Mouse (Mus musculus) embryonic facial prominence, embryonic 13.5 days (tissue): ENCODE data around the gene Dstyk. TPM values are rescaled to one million over a fixed set of nuclear protein-coding genes. Genes with fewer than 3 reads are reported as not detected.

Experiments
- ATAC-seq: fragments of 200-750 bp; cut with Nextera tagmentation; 2 replicates; pipeline ENCODE4 v1.8.0; 2017; ENCODE audit warnings: low read depth; ENCODE audit not compliant: insufficient number of reproducible peaks, insufficient read depth, low FRiP score, low TSS enrichment
- H3K27ac ChIP-seq: fragments of 300-500 bp; sonication (generic); 2 replicates; pipeline ENCODE4 v1.5.1; 2015; ENCODE audit warnings: moderate library complexity, mild to moderate bottlenecking, inconsistent platforms
- H3K27me3 ChIP-seq: fragments of 300-500 bp; sonication (generic); 2 replicates; pipeline ENCODE4 v1.6.1; 2015; ENCODE audit warnings: mild to moderate bottlenecking, inconsistent platforms
- H3K36me3 ChIP-seq: fragments of 300-500 bp; sonication (generic); 2 replicates; pipeline ENCODE4 v1.6.1; 2015; ENCODE audit warnings: mild to moderate bottlenecking, inconsistent platforms
- H3K4me1 ChIP-seq: fragments of 300-500 bp; sonication (generic); 2 replicates; pipeline ENCODE4 v1.6.1; 2015; ENCODE audit warnings: inconsistent platforms
- H3K4me2 ChIP-seq: fragments of 300-500 bp; sonication (generic); 2 replicates; pipeline ENCODE4 v1.6.1; 2015; ENCODE audit warnings: moderate library complexity, mild to moderate bottlenecking, inconsistent platforms
- H3K4me3 ChIP-seq: fragments of 300-500 bp; sonication (generic); 2 replicates; pipeline ENCODE4 v1.5.1; 2015; ENCODE audit warnings: mild to moderate bottlenecking, inconsistent platforms
- H3K9ac ChIP-seq: fragments of 300-500 bp; sonication (generic); 2 replicates; pipeline ENCODE4 v1.6.1; 2015; ENCODE audit warnings: mild to moderate bottlenecking, inconsistent platforms
- H3K9me3 ChIP-seq: fragments of 300-500 bp; sonication (generic); 2 replicates; pipeline ENCODE4 v1.6.1; 2016; ENCODE audit warnings: inconsistent platforms
- WGBS: fragments of 180-500 bp; shearing (Covaris S2); methylation state at CpG from one replicate; pipeline ENCODE4 v1.1.7; 2015; ENCODE audit warnings: mixed read lengths; 5-methylcytosine and 5-hydroxymethylcytosine counted together
- polyA plus RNA-seq: library from polyadenylated mRNA; unstranded; fragments of >200 nt; fragmentation: Nextera tagmentation; extraction: Ambion mirVana; gene quantifications from 2 replicates; pipeline ENCODE4 v1.2.1, GENCODE M21; 2015

The Dstyk gene
- polyA plus RNA-seq, 1 experiment from 2014 or later, result 16.1 TPM

DNA sequence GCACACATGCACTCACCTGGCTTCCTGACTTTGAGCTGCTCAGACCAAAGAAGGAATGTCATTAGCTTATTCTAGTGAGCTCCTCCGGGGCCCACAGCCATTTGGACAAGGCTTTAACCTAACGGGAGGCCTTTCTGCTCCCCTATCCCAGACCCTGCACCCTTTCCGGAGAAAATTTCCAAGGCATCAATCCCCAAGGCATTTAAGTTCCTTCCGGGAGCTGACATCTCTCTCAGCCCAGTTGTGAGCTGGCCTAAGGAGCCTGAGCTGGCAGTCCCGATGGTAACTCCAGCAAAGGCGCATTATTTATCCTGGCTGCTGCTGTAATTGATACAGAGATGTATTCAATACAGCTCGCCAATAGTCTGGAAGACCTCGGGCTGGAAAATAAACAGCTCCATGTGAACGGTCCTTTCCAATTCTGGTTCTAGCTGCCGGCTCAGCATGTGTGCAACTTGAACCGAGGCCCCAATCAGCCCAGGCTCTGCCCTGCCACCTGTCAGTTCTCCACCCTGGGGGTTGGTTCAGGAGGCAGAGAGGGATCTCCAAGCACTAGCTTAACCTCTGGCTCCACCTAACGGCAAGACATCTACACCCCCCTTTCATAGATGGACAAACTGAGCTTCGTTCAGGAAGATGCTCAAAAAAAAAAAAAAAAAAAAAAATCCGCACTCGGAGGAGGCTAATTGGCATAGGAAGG is 27.3 kb upstream of the Dstyk start:
- H3K4me3 ChIP-seq, result peak overlapping the region; percentile 80
- peak overlapping the region; percentile 55; the same call in 1 of the 2 replicates for H3K27ac ChIP-seq
- H3K9me3 ChIP-seq, result no peaks in the 10 kb centered on the region
- peak overlapping the region; percentile 89 for H3K4me2 ChIP-seq
- H3K27me3 ChIP-seq, result no peaks in the 10 kb centered on the region
- H3K36me3 ChIP-seq, result no peaks in the 10 kb centered on the region
- H3K9ac ChIP-seq, result peak overlapping the region; percentile 94
- 8% methylated on average over 15 of the region's 15 CpGs for WGBS
- peaks cover 58% of the 10 kb centered on the region for H3K4me1 ChIP-seq
- no peak for ATAC-seq

- no peaks in the 10 kb centered on the region for H3K36me3 ChIP-seq
- ATAC-seq, result no peak
- H3K4me3 ChIP-seq, result peak within 1 kb of the TSS; percentile 80
- peak within 1 kb of the TSS; percentile 88 for H3K27ac ChIP-seq
- no peaks in the 10 kb centered on the region for H3K9me3 ChIP-seq
- peak within 1 kb of the TSS; percentile 94 for H3K9ac ChIP-seq
- H3K27me3 ChIP-seq, result no peaks in the 10 kb centered on the region
- under 1% methylated on average over 42 of the region's 50 CpGs for WGBS
- H3K4me1 ChIP-seq, result peaks cover 49% of the 10 kb centered on the region
- peak within 1 kb of the TSS; percentile 89 for H3K4me2 ChIP-seq
Observed at GRCm38 (mm10) chr1:132390691-132391579, 26.4 kb upstream of the Dstyk start, which contains the start of gene Tmcc2. TSS of gene Tmcc2 (minus strand) at chr1:132391281.

DNA sequence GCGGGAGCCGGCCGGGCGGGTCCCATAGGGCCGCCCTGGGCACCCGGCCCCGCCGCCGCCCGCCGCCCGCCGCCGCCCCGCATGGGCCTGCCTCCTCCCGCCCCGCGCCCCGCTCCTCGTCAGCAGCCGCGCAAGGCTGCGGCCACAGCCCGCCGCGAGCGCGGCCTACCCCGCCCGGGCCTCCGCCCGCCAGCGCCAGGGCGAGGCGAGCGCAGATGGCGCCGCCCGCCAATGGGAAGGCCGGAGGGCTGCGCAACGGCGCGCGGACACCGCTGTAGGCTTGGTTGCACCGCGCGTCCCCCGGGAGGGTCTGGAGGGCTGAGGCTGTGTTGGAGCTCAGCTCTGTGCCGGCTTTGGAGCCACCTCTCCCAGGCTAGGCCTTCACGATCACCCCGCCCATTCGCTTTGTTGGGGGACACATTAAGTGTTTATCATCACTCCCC is 25.8 kb upstream of the Dstyk start:
- peak; percentile 84 for ATAC-seq
- Histone ChIP-seq H3K27me3 (no peaks in the 10 kb centered on the region), H3K36me3 (no peaks in the 10 kb centered on the region), H3K4me2 (peak overlapping the region; percentile 89), H3K4me3 (peak overlapping the region; percentile 80), H3K4me1 (peaks cover 42% of the 10 kb centered on the region), H3K27ac (peak overlapping the region; percentile 88), H3K9ac (peak overlapping the region; percentile 94), H3K9me3 (no peaks in the 10 kb centered on the region)
- WGBS, result under 1% methylated on average over 31 of the region's 54 CpGs

- no peak for ATAC-seq
Observed at GRCm38 (mm10) chr1:132392872-132393271, 24.5 kb upstream of the Dstyk start.

DNA sequence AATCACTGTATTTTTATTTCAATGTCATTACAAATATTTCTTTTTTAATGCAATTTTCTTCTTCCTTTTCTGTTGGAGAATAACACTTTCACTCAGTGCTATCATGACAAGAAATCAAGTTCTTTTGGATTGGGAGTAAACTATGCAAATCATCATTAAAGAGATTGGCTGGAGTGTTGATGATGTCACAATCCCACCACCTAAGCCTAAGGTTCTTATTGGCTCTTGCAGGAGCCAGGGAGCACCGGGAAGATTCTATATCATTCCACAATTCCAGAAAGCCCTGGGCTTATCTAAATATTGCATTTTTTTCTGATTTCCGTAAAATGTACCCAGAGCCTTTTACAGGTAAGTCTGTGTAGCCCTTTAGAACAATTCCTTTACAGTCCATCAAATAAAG is 20.6 kb upstream of the Dstyk start:
- Histone ChIP-seq H3K4me3 (no peak overlapping the region), H3K4me1 (peaks cover 4% of the 10 kb centered on the region), H3K36me3 (no peaks in the 10 kb centered on the region), H3K27me3 (no peaks in the 10 kb centered on the region), H3K4me2 (no peak overlapping the region), H3K9ac (no peak overlapping the region), H3K9me3 (no peaks in the 10 kb centered on the region), H3K27ac (no peak overlapping the region)
- no peak for ATAC-seq
- WGBS, result 65% methylated on average over 2 of the region's 2 CpGs

More at GRCm38 (mm10) chr1:132392872-132393271, 24.5 kb upstream of the Dstyk start:
- Histone ChIP-seq H3K9ac (no peak overlapping the region), H3K4me3 (no peak overlapping the region), H3K4me2 (no peak overlapping the region), H3K4me1 (peaks cover 34% of the 10 kb centered on the region), H3K9me3 (no peaks in the 10 kb centered on the region), H3K27me3 (no peaks in the 10 kb centered on the region), H3K27ac (0 out of 2 replicates have a peak overlapping the region, but pooled peaks have one; percentile 88), H3K36me3 (no peaks in the 10 kb centered on the region)
- WGBS, result 54% methylated on average over 5 of the region's 5 CpGs

- no peak overlapping the region for H3K4me3 ChIP-seq
- H3K9ac ChIP-seq, result no peak overlapping the region
- H3K27me3 ChIP-seq, result no peaks in the 10 kb centered on the region
- no peak overlapping the region for H3K4me2 ChIP-seq
- 57% methylated on average over 1 of the region's 1 CpGs for WGBS
- no peaks in the 10 kb centered on the region for H3K36me3 ChIP-seq
- no peak for ATAC-seq
- H3K27ac ChIP-seq, result no peak overlapping the region
- no peaks in the 10 kb centered on the region for H3K4me1 ChIP-seq
- H3K9me3 ChIP-seq, result no peaks in the 10 kb centered on the region
Observed at GRCm38 (mm10) chr1:132400538-132400937, 16.8 kb upstream of the Dstyk start.

GRCm38 (mm10) chr1:132401843-132402242 is 15.5 kb upstream of the Dstyk start:
- Histone ChIP-seq H3K27me3 (no peaks in the 10 kb centered on the region), H3K4me3 (no peak overlapping the region), H3K9ac (no peak overlapping the region), H3K9me3 (no peaks in the 10 kb centered on the region), H3K36me3 (no peaks in the 10 kb centered on the region), H3K4me2 (no peak overlapping the region), H3K4me1 (no peaks in the 10 kb centered on the region), H3K27ac (no peak overlapping the region)
- no peak for ATAC-seq
- WGBS, result 88% methylated on average over 1 of the region's 1 CpGs

- Histone ChIP-seq H3K9ac (no peak overlapping the region), H3K4me2 (no peak overlapping the region), H3K36me3 (no peaks in the 10 kb centered on the region), H3K27me3 (no peaks in the 10 kb centered on the region), H3K4me1 (no peaks in the 10 kb centered on the region), H3K27ac (no peak overlapping the region), H3K4me3 (no peak overlapping the region), H3K9me3 (0 out of 2 replicates have a peak, but pooled peaks cover 3% of the 10 kb centered on the region)
- WGBS, result 86% methylated on average over 3 of the region's 3 CpGs
- ATAC-seq, result no peak
Observed at GRCm38 (mm10) chr1:132410657-132411056, 6.7 kb upstream of the Dstyk start.

DNA sequence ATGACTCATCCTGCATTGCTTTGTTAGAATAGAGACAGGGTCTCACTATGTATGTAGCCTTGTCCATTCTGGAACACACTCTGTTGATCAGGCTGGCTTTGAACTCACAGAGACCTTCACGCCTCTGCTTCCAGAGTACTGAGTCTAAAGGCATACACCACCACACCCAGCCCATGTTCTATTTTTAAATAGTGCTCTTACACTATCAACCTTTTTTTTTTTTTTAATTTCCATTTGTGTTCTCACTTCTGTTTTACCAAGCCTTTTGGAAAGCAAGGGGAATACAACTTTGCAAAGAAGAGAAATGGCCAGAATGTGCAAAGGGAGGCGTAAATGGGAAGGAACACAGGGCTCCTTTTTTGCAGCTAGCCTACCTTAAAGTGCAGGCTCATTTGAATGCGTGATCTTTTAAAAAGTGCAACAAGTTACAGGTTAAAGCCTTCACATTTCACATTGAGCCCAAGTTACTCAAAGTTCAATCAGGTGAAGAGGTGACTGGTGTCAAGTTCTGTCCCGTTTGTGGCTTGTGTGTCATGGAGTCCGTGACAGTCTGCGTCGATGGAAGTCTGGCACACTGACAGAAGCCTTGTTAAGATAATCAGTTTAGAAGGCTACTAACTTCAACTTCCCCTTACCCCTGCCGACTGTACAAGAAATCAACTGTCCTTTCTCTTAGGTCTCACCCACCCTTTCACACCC is 962 bp upstream of the Dstyk start:
- H3K4me2 ChIP-seq, result peak overlapping the region; percentile 73
- peaks cover 27% of the 10 kb centered on the region for H3K4me1 ChIP-seq
- peak overlapping the region; percentile 81 for H3K4me3 ChIP-seq
- H3K9me3 ChIP-seq, result no peaks in the 10 kb centered on the region
- no peaks in the 10 kb centered on the region for H3K36me3 ChIP-seq
- no peaks in the 10 kb centered on the region for H3K27me3 ChIP-seq
- no peak overlapping the region for H3K27ac ChIP-seq
- no peak overlapping the region for H3K9ac ChIP-seq
- ATAC-seq, result no peak
- WGBS, result 58% methylated on average over 8 of the region's 8 CpGs

DNA sequence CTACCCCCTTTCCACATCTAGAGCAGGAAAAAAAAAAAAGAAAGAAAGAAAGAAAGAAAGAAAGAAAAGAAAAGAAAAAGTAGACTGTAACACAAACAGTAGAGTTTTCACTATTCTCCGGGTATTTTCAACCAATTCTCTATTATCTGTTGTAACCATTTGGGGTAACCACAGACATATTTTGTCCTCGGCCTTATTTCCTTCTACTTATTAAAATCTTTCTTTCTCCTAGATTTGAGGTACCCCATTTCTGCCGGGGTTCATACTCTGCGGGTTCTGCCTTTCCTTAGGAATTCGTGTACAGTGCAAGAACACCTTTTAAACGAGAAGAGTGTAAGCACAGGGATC is 438 bp upstream of the Dstyk start:
- peak overlapping the region; percentile 73 for H3K4me2 ChIP-seq
- H3K27me3 ChIP-seq, result no peaks in the 10 kb centered on the region
- H3K9me3 ChIP-seq, result no peaks in the 10 kb centered on the region
- no peak for ATAC-seq
- no peaks in the 10 kb centered on the region for H3K36me3 ChIP-seq
- peaks cover 27% of the 10 kb centered on the region for H3K4me1 ChIP-seq
- H3K4me3 ChIP-seq, result peak overlapping the region; percentile 81
- H3K27ac ChIP-seq, result peak overlapping the region; percentile 95
- WGBS, result 15% methylated on average over 6 of the region's 6 CpGs
- H3K9ac ChIP-seq, result peak overlapping the region; percentile 92

- Histone ChIP-seq H3K27ac (no peak overlapping the region), H3K4me1 (peaks cover 29% of the 10 kb centered on the region), H3K4me3 (no peak overlapping the region), H3K36me3 (peaks cover 8% of the 10 kb centered on the region), H3K27me3 (no peaks in the 10 kb centered on the region), H3K9me3 (no peaks in the 10 kb centered on the region), H3K9ac (no peak overlapping the region), H3K4me2 (peak overlapping the region; percentile 73; the same call in 1 of the 2 replicates)
- WGBS, result 69% methylated on average over 2 of the region's 2 CpGs
- no peak for ATAC-seq
Observed at GRCm38 (mm10) chr1:132420206-132420605, 2.9 kb downstream of the Dstyk start.
